Mouse (Mus musculus) ES-E14 (cell line): ENCODE results near the gene Fxyd2.

Experiments used
- CHD2 ChIP-seq: IDR thresholded peaks from 2 replicates; pipeline ENCODE4 v1.6.1; 2014; ENCODE audit warnings: mild to moderate bottlenecking, low read depth, low read length, inconsistent platforms
- MAFK ChIP-seq: IDR thresholded peaks from 2 replicates; pipeline ENCODE4 v1.6.1; 2014; ENCODE audit warnings: mild to moderate bottlenecking, low read depth, low read length, inconsistent platforms; ENCODE audit not compliant: insufficient read depth
- ZNF384 ChIP-seq: IDR thresholded peaks from 2 replicates; pipeline ENCODE4 v1.6.1; 2012; ENCODE audit warnings: low read depth, low read length, inconsistent platforms

DNA sequence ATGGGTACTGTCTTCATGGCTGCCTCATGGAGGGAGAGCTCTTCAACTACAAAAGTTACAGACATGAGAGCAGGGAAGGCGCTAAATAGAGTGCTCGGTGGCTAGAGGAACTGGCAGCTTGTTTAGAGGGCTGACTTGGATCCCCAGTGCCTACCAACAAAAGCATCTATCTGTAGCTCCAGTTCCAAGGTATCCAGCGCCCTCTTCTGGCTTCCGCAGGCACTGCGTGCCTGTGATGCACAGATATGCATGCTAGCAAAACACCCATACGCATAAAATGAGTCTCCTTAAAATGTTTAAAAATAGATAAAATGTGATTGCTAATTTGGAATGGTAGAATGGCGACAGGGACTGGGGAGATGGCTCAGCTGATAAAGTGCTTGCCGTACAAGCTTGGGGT lies 21.7 kb downstream of the Fxyd2 start:
- no peak for TF ChIP-seq ZNF384
- no peak for TF ChIP-seq CHD2
- TF ChIP-seq MAFK = no peak
